Mouse (Mus musculus) gonadal fat pad, adult 2 months (tissue): Measurements from ENCODE around the gene Ezr. TPM values are rescaled to one million over a fixed set of nuclear protein-coding genes. Genes with fewer than 3 reads are reported as not detected.
"Not testable (repeated sequence)": the region's sequence is repeated elsewhere in the genome, so short reads cannot be mapped to it uniquely, and the experiment has no call there.

ENCODE experiments used
- DNase-seq: peaks from one replicate; pipeline ENCODE4 v3.0.0-alpha.2; 2012; ENCODE audit warnings: low read depth
- polyA plus RNA-seq: library from polyadenylated mRNA; depleted of rRNA; stranded (reverse); fragments of >200 nt; gene quantifications from 2 replicates; pipeline ENCODE4 v1.2.3, GENCODE M21; 2012; rRNA removed

The Ezr gene
- polyA plus RNA-seq, 1 experiment, result 93.6 TPM

- not testable (repeated sequence) for DNase-seq
These were observed 75.2 kb downstream of the Ezr start for GRCm38 (mm10) chr17:6707422-6707821.

DNA sequence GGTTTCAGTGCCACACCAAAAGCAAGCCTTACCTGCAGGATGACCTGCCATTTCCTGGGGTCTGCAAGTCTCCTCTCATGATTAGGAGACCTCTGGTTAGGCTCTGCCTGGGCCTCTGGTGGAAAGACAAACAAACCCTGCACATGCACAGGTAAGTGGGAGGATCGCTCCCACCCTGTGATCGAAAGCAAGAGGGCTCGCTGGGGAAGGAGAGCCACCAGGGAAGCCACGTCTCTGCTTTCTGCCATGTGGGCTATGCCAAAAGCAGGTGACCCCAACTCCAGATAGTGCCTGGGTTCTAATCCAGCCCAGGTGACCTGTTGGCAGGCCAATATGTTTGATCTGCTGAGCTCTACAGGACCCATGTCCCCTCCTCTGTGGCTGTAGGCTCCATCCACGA, 76.1 kb downstream of the Ezr start:
- DNase-seq, result not testable (repeated sequence)

DNA sequence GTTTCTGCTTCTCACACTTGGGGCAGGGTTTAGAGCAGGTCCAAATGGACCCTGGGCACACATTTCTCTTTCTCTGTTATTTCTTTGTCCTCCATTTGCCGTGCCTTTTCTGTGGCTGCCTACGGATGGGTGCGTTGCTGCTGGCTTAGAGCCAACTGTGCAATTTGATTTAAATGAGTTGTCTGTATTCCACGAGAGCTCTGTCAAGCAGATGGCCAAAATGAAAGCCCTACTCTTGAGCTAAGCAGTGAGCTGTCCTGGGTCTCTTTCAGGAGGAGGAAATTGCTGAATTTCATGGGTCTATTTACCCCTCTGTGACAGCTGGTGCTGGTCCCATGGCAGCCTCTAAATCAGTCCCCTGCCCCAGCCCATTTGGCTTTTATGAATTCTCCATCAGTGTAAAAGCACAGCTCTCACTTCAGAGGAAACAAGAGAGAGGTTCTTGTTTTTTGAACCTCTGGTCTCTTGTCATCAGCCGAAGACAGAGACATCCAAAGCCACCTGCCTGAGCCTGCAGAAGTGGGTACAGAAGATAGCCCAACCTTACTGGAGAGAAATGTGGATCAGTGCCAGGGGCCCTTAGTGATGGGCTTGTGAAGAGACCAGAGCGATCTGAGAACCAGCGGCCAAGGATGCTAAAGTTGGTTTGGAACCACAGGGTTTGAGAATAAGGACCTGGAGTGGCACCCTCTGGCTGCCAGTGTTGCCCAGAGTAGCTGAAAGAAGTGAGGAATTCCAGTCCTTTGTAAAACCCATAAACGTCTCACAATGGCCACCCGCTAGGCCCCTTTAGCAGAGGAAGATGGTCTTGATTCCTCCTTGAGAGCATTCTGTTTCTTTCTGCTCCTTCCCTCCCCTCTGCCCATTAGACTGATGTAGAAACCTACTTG, 79.0 kb downstream of the Ezr start:
- not testable (repeated sequence) for DNase-seq

- not testable (repeated sequence) for DNase-seq
These were observed 79.9 kb downstream of the Ezr start for GRCm38 (mm10) chr17:6702625-6703221.

DNA sequence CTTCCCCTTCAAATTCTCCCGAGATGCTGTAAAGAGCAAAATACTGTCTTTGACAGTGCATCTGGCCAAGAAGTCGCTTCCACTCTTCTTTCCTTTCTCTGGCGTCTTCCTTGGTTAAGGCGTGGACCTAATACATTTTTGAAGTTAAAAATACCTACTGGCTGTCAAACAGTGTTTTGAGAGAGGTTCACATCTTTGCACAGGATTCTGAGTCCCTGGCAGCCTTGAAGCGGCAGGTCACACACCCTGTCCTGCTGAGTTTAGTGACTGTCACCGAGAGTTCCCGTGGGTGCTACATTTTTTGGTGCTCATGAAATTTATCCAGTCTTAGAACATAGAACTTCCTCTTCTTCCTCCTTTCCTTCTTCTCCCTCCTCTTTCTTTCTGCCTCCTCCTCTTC, 82.5 kb downstream of the Ezr start:
- DNase-seq, result not testable (repeated sequence)

DNA sequence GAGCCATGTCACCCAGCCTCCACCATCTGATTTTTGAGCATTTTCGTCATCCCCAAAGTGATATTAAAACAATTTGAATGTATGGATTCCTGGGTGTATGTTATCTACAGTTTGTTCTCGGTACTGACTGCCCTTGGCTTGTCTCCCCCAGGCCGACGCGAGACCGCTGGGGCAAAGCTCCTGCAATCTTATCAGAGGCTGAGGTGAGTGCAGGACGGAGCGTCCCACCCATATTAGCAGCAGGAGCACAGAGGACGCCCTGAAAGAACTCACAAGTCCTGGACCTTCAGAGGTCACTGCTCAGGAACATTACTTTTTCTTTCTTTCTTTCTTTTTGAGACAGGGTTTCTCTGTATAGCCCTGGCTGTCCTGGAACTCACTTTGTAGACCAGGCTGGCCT, 83.1 kb downstream of the Ezr start:
- not testable (repeated sequence) for DNase-seq

GRCm38 (mm10) chr17:6697224-6697775, 85.3 kb downstream of the Ezr start:
- DNase-seq, result not testable (repeated sequence)

DNA sequence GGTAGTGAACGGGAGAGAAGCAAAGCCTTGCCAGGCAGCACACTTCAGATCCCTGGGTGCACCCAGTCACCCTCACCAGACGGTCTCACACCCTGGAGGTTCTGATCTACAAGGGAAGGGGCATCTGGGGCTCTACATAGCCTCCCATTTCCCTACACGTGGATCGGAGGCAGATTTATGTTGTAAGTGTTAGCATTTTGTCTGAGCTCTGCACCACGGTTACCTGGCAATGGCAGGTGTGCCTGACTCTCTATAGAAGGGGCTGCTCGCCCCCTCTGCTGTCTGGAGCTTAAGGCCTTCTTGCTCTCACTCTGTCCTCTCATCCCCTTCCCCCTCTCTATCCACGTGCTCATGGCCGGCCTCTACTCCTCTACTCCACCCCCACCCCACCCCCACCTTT, 86.1 kb downstream of the Ezr start:
- not testable (repeated sequence) for DNase-seq

GRCm38 (mm10) chr17:6695712-6696111, 86.9 kb downstream of the Ezr start:
- DNase-seq, result not testable (repeated sequence)

DNA sequence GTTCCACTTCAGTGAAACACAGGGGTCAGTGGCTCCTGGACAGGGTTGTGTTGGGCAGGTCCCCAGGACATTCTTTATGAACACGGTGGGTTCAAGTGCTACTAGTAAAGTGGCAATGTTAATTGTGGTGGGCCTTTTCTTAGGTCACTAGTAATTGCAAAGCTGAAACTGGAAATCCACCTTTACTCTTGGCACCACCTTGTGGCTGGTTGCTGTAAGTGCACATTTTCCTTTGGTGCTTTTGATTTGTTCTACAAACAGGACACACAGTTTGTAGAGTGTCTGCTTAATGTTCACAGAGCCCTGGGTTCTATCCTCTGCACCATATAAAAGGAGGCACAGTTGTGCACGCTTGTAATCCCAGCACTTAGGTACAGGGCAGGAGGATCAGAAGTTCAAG, 91.0 kb downstream of the Ezr start:
- DNase-seq, result not testable (repeated sequence)

DNA sequence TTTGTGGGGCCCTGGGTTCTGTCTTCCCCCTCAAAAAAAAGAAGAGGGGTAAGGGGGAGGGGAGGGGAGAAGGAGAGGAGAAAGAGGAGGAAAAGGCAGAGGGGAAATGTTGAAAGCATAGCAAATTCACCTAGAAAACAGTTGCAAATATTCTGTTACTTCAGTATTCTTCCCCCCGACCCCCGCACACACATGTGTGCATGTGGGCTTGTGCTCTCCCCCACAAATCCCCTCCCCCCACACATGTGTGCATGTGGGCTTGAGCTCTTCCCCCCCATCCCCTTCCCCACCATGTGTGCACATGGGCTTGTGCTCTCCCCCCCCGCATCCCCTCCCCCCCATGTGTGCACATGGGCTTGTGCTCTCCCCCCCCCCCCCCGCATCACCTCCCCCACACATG, 93.2 kb downstream of the Ezr start:
- not testable (repeated sequence) for DNase-seq

Other genes starting within 250 kb of the Ezr start
- 7.7 and 9.5 TPM in 2 replicates for gene Dynlt1c, start 181.1 kb downstream of the Ezr start, polyA plus RNA-seq
- gene Dynlt1f, start 126.9 kb downstream of the Ezr start, polyA plus RNA-seq, result 71.0 and 79.5 TPM in 2 replicates
- gene Sytl3, start 123.7 kb downstream of the Ezr start, polyA plus RNA-seq, result 3.7 and 4.4 TPM in 2 replicates
- gene Rsph3b, start 165.9 kb upstream of the Ezr start, polyA plus RNA-seq, result 39.4 and 53.9 TPM in 2 replicates
- 17.6 and 21.7 TPM in 2 replicates for gene Tagap1, start 178.4 kb upstream of the Ezr start, polyA plus RNA-seq
- 171 and 198 TPM in 2 replicates for gene Rnaset2b, start 187.8 kb upstream of the Ezr start, polyA plus RNA-seq
- gene Gm49721, start 196.1 kb upstream of the Ezr start, polyA plus RNA-seq, result 1.2 TPM in 1 of 2 replicates, not detected in the other
- not detected in 2 replicates for gene Gm1604a, start 242.8 kb upstream of the Ezr start, polyA plus RNA-seq